Mouse (Mus musculus) ovary, postnatal 36 days (tissue): ENCODE data around the gene Olfr975.
"Not testable (repeated sequence)": the region's sequence is repeated elsewhere in the genome, so short reads cannot be mapped to it uniquely, and the experiment has no call there.

Experiments used
- DNase-seq: peaks from one replicate; pipeline ENCODE4 v3.0.0; 2022; ENCODE audit warnings: low spot score, mixed read lengths

Olfr975 gene

GRCm38 (mm10) chr9:39951946-39952345 lies at the start of gene Olfr975:
TSS of gene Olfr975 (minus strand) at chr9:39952046.
- no peak for DNase-seq

GRCm38 (mm10) chr9:39991813-39992212 lies 40.0 kb upstream of the Olfr975 start, which contains the start of gene Olfr978:
TSS of gene Olfr978 (plus strand) at chr9:39992113.
- DNase-seq, result no peak

GRCm38 (mm10) chr9:39976581-39977145 lies 24.8 kb upstream of the Olfr975 start:
- not testable (repeated sequence) for DNase-seq

- not testable (repeated sequence) for DNase-seq
These were observed 9.2 kb upstream of the Olfr975 start, which contains the start of gene Olfr976 for GRCm38 (mm10) chr9:39961033-39961432. TSS of gene Olfr976 (minus strand) at chr9:39961133.

- no peak for DNase-seq
These were observed 14.6 kb downstream of the Olfr975 start, which contains the start of gene Olfr974 for GRCm38 (mm10) chr9:39937201-39937600. TSS of gene Olfr974 (plus strand) at chr9:39937501.

- DNase-seq, result not testable (repeated sequence)
These were observed 23.0 kb downstream of the Olfr975 start for GRCm38 (mm10) chr9:39928837-39929236.

- not testable (repeated sequence) for DNase-seq
These were observed 23.6 kb downstream of the Olfr975 start for GRCm38 (mm10) chr9:39927975-39928836.

- DNase-seq, result no peak
These were observed 41.9 kb downstream of the Olfr975 start for GRCm38 (mm10) chr9:39909939-39910338.

- no peak for DNase-seq
These were observed 44.8 kb downstream of the Olfr975 start, which contains the start of gene Olfr229 for GRCm38 (mm10) chr9:39907036-39907435. TSS of gene Olfr229 (plus strand) at chr9:39907336.

GRCm38 (mm10) chr9:39905106-39905505 lies 46.7 kb downstream of the Olfr975 start:
- DNase-seq, result no peak
